Mouse (Mus musculus) lung, postnatal 0 days (tissue): ENCODE data around the gene Arl8b.

Experiments used
- CTCF ChIP-seq: IDR thresholded peaks from 2 replicates; pipeline ENCODE4 v1.5.1; 2016; ENCODE audit warnings: antibody characterized with exemption, mild to moderate bottlenecking
- EP300 ChIP-seq: IDR thresholded peaks from 2 replicates; pipeline ENCODE4 v1.6.1; 2016; ENCODE audit warnings: antibody characterized with exemption, mild to moderate bottlenecking, control low read depth

DNA sequence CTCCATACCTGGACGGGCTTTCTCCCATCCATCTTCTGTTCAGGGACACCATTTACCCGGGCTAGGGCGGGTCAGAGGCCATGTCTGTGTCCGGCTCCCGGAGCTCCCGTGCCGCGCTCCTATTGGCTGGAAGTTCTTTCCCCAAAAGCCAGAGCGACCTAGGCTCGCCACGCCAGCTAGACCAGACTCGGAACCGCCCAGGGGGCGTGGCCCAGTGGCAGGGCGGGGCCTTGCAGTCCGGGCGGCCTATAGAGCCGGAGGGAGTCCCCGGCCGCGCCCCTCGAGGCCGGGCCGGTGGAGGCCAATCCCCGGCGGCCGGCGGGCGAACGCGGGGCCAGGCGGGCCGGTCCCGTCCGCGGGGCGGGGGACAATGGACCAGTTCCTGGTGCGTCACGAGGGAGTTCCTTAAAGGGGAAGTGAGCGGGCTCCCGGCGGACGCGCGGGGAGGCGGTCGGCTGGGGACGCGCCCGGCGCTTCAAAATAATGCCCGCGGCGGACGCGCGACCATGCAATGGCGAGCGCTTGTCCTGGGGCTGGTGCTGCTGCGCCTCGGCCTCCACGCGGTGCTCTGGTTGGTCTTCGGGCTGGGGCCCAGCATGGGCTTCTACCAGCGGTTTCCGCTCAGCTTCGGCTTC is 45.5 kb downstream of the Arl8b start, which contains the start of gene Edem1:
- TF ChIP-seq CTCF: no peak; the same call in 1 of the 2 replicates
- no peak for TF ChIP-seq EP300
